In genomic region chr16:48335326-48335725, GRCm38 (mm10) we compare ENCODE assay signal across 22 mouse cellular contexts. TPM values are rescaled to one million over a fixed set of nuclear protein-coding genes. Genes with fewer than 3 reads are reported as not detected.
"Had no signal": no experiment of that assay in that cellular context is flagged by ENCODE, and none has a peak within 500 bp of the region (broad histone marks: within the 10 kb centered on the region; RNA-seq: fewer than 3 reads in every experiment).

No protein-coding gene starts in this region.

- DNase-seq: left cerebral cortex, postnatal 4 days; liver; liver, embryonic 13.5 days; liver, postnatal 0 days; lung, adult 18-20 months; lung, adult 2 months; lung, embryonic 14.5 days; lung, postnatal 10 days; lung, postnatal 14 days; lung, postnatal 36 days; lung, postnatal 4 days; midbrain, embryonic 14.5 days had no signal

RNA-seq across cellular contexts. Expression of gene Dppa2, which starts 31.6 kb away (rescaled TPM):
- total RNA-seq: left cerebral cortex, postnatal 10 days; left cerebral cortex, postnatal 14 days; left cerebral cortex, postnatal 25 days; left cerebral cortex, postnatal 36 days; left cerebral cortex, postnatal 4 days; liver, adult 2 months; megakaryocyte progenitor cell, adult 5-6 weeks; megakaryocyte, adult 5-6 weeks; megakaryocyte-erythroid progenitor cell, adult 5-6 weeks; midbrain, postnatal 0 days; monocyte, adult 5-6 weeks had no signal

RNA-seq across cellular contexts. Expression of gene Dppa4, which starts 51.8 kb away (rescaled TPM):
- total RNA-seq: left cerebral cortex, postnatal 10 days; left cerebral cortex, postnatal 14 days; left cerebral cortex, postnatal 25 days; left cerebral cortex, postnatal 36 days; left cerebral cortex, postnatal 4 days; liver, adult 2 months; megakaryocyte progenitor cell, adult 5-6 weeks; megakaryocyte, adult 5-6 weeks; megakaryocyte-erythroid progenitor cell, adult 5-6 weeks; midbrain, postnatal 0 days; monocyte, adult 5-6 weeks had no signal
